Mouse (Mus musculus): ENCODE results near the gene Saa1. TPM values are rescaled to one million over a fixed set of nuclear protein-coding genes. Genes with fewer than 3 reads are reported as not detected.
A peak's percentile ranks its signal among the peaks of the same experiment; 100 is the strongest.
"Not testable (repeated sequence)": the region's sequence is repeated elsewhere in the genome, so short reads cannot be mapped to it uniquely, and the experiment has no call there.

Gene Saa1
- total RNA-seq (2014; fragmentation: Nextera tagmentation) (not detected in 2 replicates), total RNA-seq (2017) (not detected in 2 replicates), polyA plus RNA-seq (2012) (not detected in 2 replicates)

- H3K4me3 ChIP-seq (ENCODE audit: low read depth, low read length); H3K9me3 ChIP-seq (replicated peaks); H3K36me3 ChIP-seq (replicated peaks); H3K4me1 ChIP-seq (ENCODE audit: insufficient read depth, low read depth, low read length); DNase-seq (ENCODE audit: low spot score); ATAC-seq (ENCODE audit: extremely low read depth, insufficient number of reproducible peaks, low FRiP score, poor library complexity, severe bottlenecking): not testable (repeated sequence)
- peaks cover 44% of the 10 kb centered on the region for H3K27me3 ChIP-seq (ENCODE audit: insufficient read depth, low read length)
Observed at GRCm38 (mm10) chr7:46742880-46743279, at the start of gene Saa1. Gene Saa1, minus strand, starts transcription at chr7:46742980.

DNA sequence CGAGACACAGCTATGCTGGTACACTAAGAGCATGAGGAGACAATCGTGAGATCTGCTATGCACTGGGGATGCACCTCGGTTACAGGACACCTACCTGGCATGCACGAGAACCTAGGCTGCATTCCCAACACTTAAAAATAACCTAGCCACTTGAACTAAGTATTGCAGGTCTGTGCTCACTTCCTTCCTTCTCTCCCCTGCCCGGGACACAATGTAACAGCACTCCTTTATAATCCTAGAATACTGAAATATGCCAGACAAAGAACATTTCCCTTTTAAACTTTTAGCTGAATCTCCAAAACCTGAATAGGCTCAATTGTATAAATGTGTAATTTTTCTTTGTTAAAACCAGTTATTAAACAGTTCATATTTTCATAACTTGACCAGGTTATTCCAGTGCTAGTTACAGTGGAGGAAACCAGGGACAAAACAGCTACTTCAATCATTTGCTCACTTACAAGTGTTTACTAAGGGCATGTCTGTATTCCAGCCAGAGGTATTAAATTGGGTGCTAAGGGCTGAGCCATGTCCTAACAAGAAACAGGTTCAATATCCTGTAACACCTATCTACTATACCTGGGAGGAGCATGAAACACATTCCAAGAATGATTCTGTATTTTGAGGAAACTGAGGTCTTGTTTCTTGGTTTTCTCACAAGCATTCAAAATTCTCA is 46.5 kb upstream of the Saa1 start:
- H3K4me3 ChIP-seq (ENCODE audit: low read depth, low read length): no peak overlapping the region
- H3K9me3 ChIP-seq (replicated peaks): no peaks in the 10 kb centered on the region
- peaks cover 67% of the 10 kb centered on the region for H3K36me3 ChIP-seq (replicated peaks)
- peaks cover 8% of the 10 kb centered on the region; the same call in 1 of the 2 replicates for H3K4me1 ChIP-seq (ENCODE audit: insufficient read depth, low read depth, low read length)
- no peak for DNase-seq (ENCODE audit: low spot score)
- TF ChIP-seq CTCF (IDR thresholded peaks at IDR 0.05; ENCODE audit: low read depth, low read length) (no peak), POLR2AphosphoS5 (IDR thresholded peaks at IDR 0.05; ENCODE audit: insufficient replicate concordance, low read depth, low read length) (no peak), TAL1 (conservative IDR thresholded peaks at IDR 0.05; ENCODE audit: low read depth, low read length) (no peak), GATA1 (IDR thresholded peaks at IDR 0.05; ENCODE audit: borderline replicate concordance, low read length) (no peak), GATA2 (IDR thresholded peaks at IDR 0.05; ENCODE audit: borderline replicate concordance, low read depth, low read length) (no peak)
- no peak for ATAC-seq (ENCODE audit: extremely low read depth, insufficient number of reproducible peaks, low FRiP score, poor library complexity, severe bottlenecking)
- no peaks in the 10 kb centered on the region for H3K27me3 ChIP-seq (ENCODE audit: insufficient read depth, low read length)

DNA sequence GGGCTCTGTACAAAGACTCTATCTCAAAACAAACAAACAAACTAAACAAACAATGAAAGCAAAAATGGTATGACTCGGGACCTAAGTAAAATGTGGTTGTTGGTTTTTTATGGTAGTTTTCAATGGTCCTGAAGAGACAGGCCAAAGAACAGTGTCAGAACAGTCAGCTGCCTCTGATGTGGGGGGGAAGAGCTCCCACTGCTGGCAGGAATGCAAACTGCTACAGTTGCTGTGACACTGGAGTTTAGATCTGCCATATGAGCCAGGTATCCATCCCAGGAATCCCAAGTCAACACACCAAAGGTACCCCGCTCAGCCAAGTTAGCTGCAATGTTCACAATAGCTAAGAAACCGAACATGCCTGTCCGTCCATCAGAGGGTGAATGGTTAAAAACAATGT is 27.9 kb upstream of the Saa1 start:
- H3K36me3 ChIP-seq (replicated peaks): peaks cover 87% of the 10 kb centered on the region
- H3K4me3 ChIP-seq (ENCODE audit: low read depth, low read length): no peak overlapping the region
- TF ChIP-seq GATA1 (IDR thresholded peaks at IDR 0.05; ENCODE audit: borderline replicate concordance, low read length) (no peak), CTCF (IDR thresholded peaks at IDR 0.05; ENCODE audit: low read depth, low read length) (peak; percentile 66)
- H3K27me3 ChIP-seq (ENCODE audit: insufficient read depth, low read length): no peaks in the 10 kb centered on the region
- H3K4me1 ChIP-seq (ENCODE audit: insufficient read depth, low read depth, low read length): no peaks in the 10 kb centered on the region
- H3K9me3 ChIP-seq (replicated peaks): no peaks in the 10 kb centered on the region
- DNase-seq (ENCODE audit: low spot score) (no peak), ATAC-seq (ENCODE audit: extremely low read depth, insufficient number of reproducible peaks, low FRiP score, poor library complexity, severe bottlenecking) (no peak)

GRCm38 (mm10) chr7:46768451-46768850 is 25.7 kb upstream of the Saa1 start:
- H3K4me3 ChIP-seq (ENCODE audit: low read depth, low read length): no peak overlapping the region
- no peak for DNase-seq (ENCODE audit: low spot score)
- no peaks in the 10 kb centered on the region for H3K4me1 ChIP-seq (ENCODE audit: insufficient read depth, low read depth, low read length)
- TF ChIP-seq TAL1 (conservative IDR thresholded peaks at IDR 0.05; ENCODE audit: low read depth, low read length): no peak
- no peak for TF ChIP-seq GATA2 (IDR thresholded peaks at IDR 0.05; ENCODE audit: borderline replicate concordance, low read depth, low read length)
- no peak for TF ChIP-seq CTCF (IDR thresholded peaks at IDR 0.05; ENCODE audit: low read depth, low read length)
- no peaks in the 10 kb centered on the region for H3K9me3 ChIP-seq (replicated peaks)
- no peak for ATAC-seq (ENCODE audit: extremely low read depth, insufficient number of reproducible peaks, low FRiP score, poor library complexity, severe bottlenecking)
- H3K36me3 ChIP-seq (replicated peaks): peaks cover 85% of the 10 kb centered on the region
- H3K27me3 ChIP-seq (ENCODE audit: insufficient read depth, low read length): no peaks in the 10 kb centered on the region

DNA sequence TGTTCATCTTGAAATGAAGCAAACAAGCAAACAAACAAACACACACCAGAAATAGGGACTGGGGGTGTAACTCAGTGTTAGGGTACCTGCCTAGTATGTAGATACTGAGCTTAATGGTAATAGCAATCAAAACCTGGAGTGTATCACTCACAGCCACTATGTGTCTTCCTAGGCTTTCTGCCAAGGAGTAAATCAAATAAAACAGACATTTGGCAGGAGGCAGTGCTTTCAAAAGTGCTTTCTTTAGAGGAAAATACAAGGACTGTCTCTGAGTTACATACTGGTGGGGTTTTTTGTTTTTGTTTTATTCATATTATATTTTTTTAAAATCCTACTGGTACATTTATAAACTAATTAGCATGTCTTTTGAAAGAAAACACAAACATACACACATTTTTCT is 24.6 kb upstream of the Saa1 start:
- no peaks in the 10 kb centered on the region for H3K27me3 ChIP-seq (ENCODE audit: insufficient read depth, low read length)
- H3K36me3 ChIP-seq (replicated peaks): peaks cover 86% of the 10 kb centered on the region
- no peak for TF ChIP-seq GATA1 (IDR thresholded peaks at IDR 0.05; ENCODE audit: borderline replicate concordance, low read length)
- no peak for TF ChIP-seq CTCF (IDR thresholded peaks at IDR 0.05; ENCODE audit: low read depth, low read length)
- TF ChIP-seq POLR2AphosphoS5 (IDR thresholded peaks at IDR 0.05; ENCODE audit: insufficient replicate concordance, low read depth, low read length): no peak
- TF ChIP-seq TAL1 (conservative IDR thresholded peaks at IDR 0.05; ENCODE audit: low read depth, low read length): no peak
- TF ChIP-seq GATA2 (IDR thresholded peaks at IDR 0.05; ENCODE audit: borderline replicate concordance, low read depth, low read length): no peak
- H3K4me3 ChIP-seq (ENCODE audit: low read depth, low read length): no peak overlapping the region
- H3K4me1 ChIP-seq (ENCODE audit: insufficient read depth, low read depth, low read length): no peaks in the 10 kb centered on the region
- DNase-seq (ENCODE audit: low spot score): no peak
- ATAC-seq (ENCODE audit: extremely low read depth, insufficient number of reproducible peaks, low FRiP score, poor library complexity, severe bottlenecking): no peak
- H3K9me3 ChIP-seq (replicated peaks): no peaks in the 10 kb centered on the region

GRCm38 (mm10) chr7:46764672-46765071 is 21.9 kb upstream of the Saa1 start:
- H3K4me1 ChIP-seq (ENCODE audit: insufficient read depth, low read depth, low read length): peaks cover 8% of the 10 kb centered on the region
- DNase-seq (ENCODE audit: low spot score) (no peak), ATAC-seq (ENCODE audit: extremely low read depth, insufficient number of reproducible peaks, low FRiP score, poor library complexity, severe bottlenecking) (no peak)
- no peak for TF ChIP-seq POLR2AphosphoS5 (IDR thresholded peaks at IDR 0.05; ENCODE audit: insufficient replicate concordance, low read depth, low read length)
- no peak for TF ChIP-seq TAL1 (conservative IDR thresholded peaks at IDR 0.05; ENCODE audit: low read depth, low read length)
- no peak for TF ChIP-seq GATA1 (IDR thresholded peaks at IDR 0.05; ENCODE audit: borderline replicate concordance, low read length)
- no peak for TF ChIP-seq CTCF (IDR thresholded peaks at IDR 0.05; ENCODE audit: low read depth, low read length)
- TF ChIP-seq GATA2 (IDR thresholded peaks at IDR 0.05; ENCODE audit: borderline replicate concordance, low read depth, low read length): no peak
- H3K4me3 ChIP-seq (ENCODE audit: low read depth, low read length): no peak overlapping the region
- H3K36me3 ChIP-seq (replicated peaks): peaks cover 83% of the 10 kb centered on the region
- H3K27me3 ChIP-seq (ENCODE audit: insufficient read depth, low read length): no peaks in the 10 kb centered on the region
- no peaks in the 10 kb centered on the region for H3K9me3 ChIP-seq (replicated peaks)

DNA sequence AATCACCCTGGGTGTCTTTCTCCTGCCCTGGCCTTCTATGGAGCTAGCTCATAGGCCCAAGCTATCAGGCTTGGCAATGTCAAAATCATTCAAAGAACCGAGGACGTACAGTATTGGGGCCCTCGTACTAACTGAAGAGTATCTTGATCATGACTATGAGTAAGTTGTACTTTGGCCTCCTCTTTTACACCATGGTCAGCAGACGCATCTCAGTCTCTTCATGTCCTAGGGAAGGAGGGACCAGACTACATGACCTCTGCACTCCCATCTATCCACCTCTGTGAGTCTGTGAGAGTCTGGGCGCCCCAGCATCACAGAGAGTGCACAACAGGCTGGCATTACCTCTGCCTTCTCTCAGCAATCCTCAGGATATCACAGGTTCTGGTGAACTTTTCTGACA is 19.8 kb upstream of the Saa1 start:
- no peaks in the 10 kb centered on the region for H3K27me3 ChIP-seq (ENCODE audit: insufficient read depth, low read length)
- no peak overlapping the region for H3K4me3 ChIP-seq (ENCODE audit: low read depth, low read length)
- peaks cover 73% of the 10 kb centered on the region for H3K36me3 ChIP-seq (replicated peaks)
- H3K9me3 ChIP-seq (replicated peaks): no peaks in the 10 kb centered on the region
- H3K4me1 ChIP-seq (ENCODE audit: insufficient read depth, low read depth, low read length): peaks cover 10% of the 10 kb centered on the region
- no peak for ATAC-seq (ENCODE audit: extremely low read depth, insufficient number of reproducible peaks, low FRiP score, poor library complexity, severe bottlenecking)
- no peak for DNase-seq (ENCODE audit: low spot score)
- TF ChIP-seq TAL1 (conservative IDR thresholded peaks at IDR 0.05; ENCODE audit: low read depth, low read length): no peak
- TF ChIP-seq GATA1 (IDR thresholded peaks at IDR 0.05; ENCODE audit: borderline replicate concordance, low read length): no peak
- no peak for TF ChIP-seq GATA2 (IDR thresholded peaks at IDR 0.05; ENCODE audit: borderline replicate concordance, low read depth, low read length)
- TF ChIP-seq CTCF (IDR thresholded peaks at IDR 0.05; ENCODE audit: low read depth, low read length): no peak
- TF ChIP-seq POLR2AphosphoS5 (IDR thresholded peaks at IDR 0.05; ENCODE audit: insufficient replicate concordance, low read depth, low read length): no peak

Data from G1E (cell line).